Mouse (Mus musculus): Measurements from ENCODE around the gene a. TPM values are rescaled to one million over a fixed set of nuclear protein-coding genes. Genes with fewer than 3 reads are reported as not detected.

The a gene
- polyA plus RNA-seq, 1 experiment from 2014 or later, result not detected

DNA sequence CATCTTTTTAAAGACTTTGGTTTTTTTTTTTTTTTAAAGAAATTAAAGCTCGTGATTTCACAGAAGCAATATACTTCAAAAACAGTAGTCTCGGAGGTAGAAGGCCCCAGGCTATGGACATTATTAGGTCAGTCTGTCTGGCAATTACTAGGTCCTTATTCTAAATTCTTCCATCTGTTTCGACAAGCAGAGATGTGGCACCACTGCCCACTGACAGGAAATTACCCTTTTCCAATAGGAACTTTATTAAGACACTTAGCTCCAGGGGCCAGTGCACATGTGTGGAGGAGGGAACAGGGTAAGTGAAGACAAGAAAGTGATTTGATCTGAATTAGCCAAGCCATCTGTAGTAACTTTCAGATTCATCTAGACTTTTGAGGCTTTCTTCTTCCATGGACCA is 263.5 kb downstream of the a start:
- Histone ChIP-seq H3K27me3 (ENCODE audit: control insufficient read depth, insufficient read depth, low read depth, low read length) (no peaks in the 10 kb centered on the region), H3K27ac (ENCODE audit: low read length) (no peak overlapping the region), H3K9me3 (ENCODE audit: control insufficient read depth, low read length) (no peaks in the 10 kb centered on the region), H3K9ac (ENCODE audit: low read length) (no peak overlapping the region), H3K4me2 (ENCODE audit: low read depth, low read length) (no peak overlapping the region), H3K4me1 (replicated peaks; ENCODE audit: control insufficient read depth, insufficient read depth, low read length) (peaks cover 8% of the 10 kb centered on the region), H3K36me3 (ENCODE audit: control insufficient read depth, insufficient read depth, low read length) (no peaks in the 10 kb centered on the region), H3K4me3 (ENCODE audit: low read length) (no peak overlapping the region)
- no peak for ATAC-seq (ENCODE audit: low read depth)
- 74% methylated on average over 3 of the region's 3 CpGs for WGBS

DNA sequence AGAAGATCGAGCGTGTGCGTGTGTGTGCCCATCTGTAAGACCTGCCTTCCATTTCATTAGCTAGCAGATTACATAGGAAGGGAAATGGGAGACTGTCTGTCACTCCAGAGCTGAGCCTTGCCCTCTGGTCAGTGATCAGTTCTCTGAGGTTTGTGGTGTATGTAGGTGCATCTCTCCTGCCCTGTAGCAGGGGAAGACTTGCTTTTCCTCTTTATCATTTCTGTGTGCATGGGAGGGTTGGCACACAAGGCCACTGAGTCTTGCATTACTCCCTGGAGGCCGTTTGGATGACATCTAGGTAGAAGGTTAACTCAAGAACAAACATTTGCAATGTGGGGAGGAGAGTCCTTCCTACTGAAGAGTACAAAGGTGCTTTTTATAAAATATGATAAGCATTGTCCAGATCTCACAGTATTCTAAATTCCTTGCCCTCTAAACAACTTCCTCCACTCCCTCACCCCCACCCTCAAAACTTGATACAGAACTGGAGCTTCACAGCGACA is 264.9 kb downstream of the a start:
- 62% methylated on average over 5 of the region's 5 CpGs for WGBS
- Histone ChIP-seq H3K9ac (ENCODE audit: low read length) (no peak overlapping the region), H3K27ac (ENCODE audit: low read length) (no peak overlapping the region), H3K36me3 (ENCODE audit: control insufficient read depth, insufficient read depth, low read length) (peaks cover under 1% of the 10 kb centered on the region; the same call in 1 of the 2 replicates), H3K9me3 (ENCODE audit: control insufficient read depth, low read length) (no peaks in the 10 kb centered on the region), H3K4me1 (replicated peaks; ENCODE audit: control insufficient read depth, insufficient read depth, low read length) (peaks cover 3% of the 10 kb centered on the region; the same call in 1 of the 2 replicates), H3K4me2 (ENCODE audit: low read depth, low read length) (no peak overlapping the region), H3K4me3 (ENCODE audit: low read length) (no peak overlapping the region), H3K27me3 (ENCODE audit: control insufficient read depth, insufficient read depth, low read depth, low read length) (no peaks in the 10 kb centered on the region)
- no peak for ATAC-seq (ENCODE audit: low read depth)

DNA sequence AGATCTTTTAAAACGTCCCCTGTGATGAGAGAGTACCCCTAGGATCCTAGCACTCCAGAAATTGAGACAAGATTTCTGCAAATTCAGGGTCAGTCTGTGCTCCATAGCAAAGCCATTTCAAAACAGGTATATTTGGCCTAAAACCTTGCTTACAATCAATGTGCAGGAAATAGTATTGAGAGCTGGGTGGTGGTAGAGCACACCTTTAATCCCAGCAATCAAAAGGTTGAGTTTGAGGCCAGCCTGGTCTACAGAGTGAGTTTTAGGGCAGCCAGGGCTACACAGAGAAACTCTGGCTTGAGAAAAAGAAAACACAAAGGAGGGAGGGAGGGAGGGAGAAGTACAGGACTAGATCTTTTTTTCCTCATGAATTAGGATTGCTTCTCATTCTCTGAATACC is 266.2 kb downstream of the a start:
- H3K36me3 ChIP-seq (ENCODE audit: control insufficient read depth, insufficient read depth, low read length), result peaks cover 7% of the 10 kb centered on the region
- H3K4me2 ChIP-seq (ENCODE audit: low read depth, low read length), result no peak overlapping the region
- ATAC-seq (ENCODE audit: low read depth), result no peak
- no peaks in the 10 kb centered on the region for H3K9me3 ChIP-seq (ENCODE audit: control insufficient read depth, low read length)
- H3K27ac ChIP-seq (ENCODE audit: low read length), result no peak overlapping the region
- no peak overlapping the region for H3K9ac ChIP-seq (ENCODE audit: low read length)
- WGBS, result 58% methylated on average over 1 of the region's 1 CpGs
- no peaks in the 10 kb centered on the region for H3K4me1 ChIP-seq (replicated peaks; ENCODE audit: control insufficient read depth, insufficient read depth, low read length)
- H3K27me3 ChIP-seq (ENCODE audit: control insufficient read depth, insufficient read depth, low read depth, low read length), result no peaks in the 10 kb centered on the region
- H3K4me3 ChIP-seq (ENCODE audit: low read length), result no peak overlapping the region

DNA sequence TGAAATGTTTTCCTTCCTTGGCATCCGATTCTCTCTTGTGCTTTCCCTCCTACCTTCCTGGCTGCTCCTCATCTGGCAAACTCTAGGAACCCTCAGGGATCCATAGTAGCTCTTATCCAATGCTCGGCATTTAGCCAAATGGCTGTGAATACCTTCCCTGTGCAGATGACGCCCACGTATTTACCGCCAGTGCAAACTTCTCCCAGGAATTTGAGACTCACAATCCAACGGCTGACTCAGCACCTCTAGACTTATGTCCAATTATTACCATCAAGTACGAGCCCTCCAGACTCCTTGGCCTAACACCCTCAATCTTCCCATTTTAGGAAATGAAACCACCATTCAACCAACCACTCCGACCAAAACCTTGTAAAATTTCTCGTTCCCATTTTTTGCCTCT is 279.8 kb downstream of the a start:
- H3K36me3 ChIP-seq (ENCODE audit: control insufficient read depth, insufficient read depth, low read length), result no peaks in the 10 kb centered on the region
- H3K4me3 ChIP-seq (ENCODE audit: low read length), result no peak overlapping the region
- peaks cover 19% of the 10 kb centered on the region for H3K4me1 ChIP-seq (replicated peaks; ENCODE audit: control insufficient read depth, insufficient read depth, low read length)
- no peaks in the 10 kb centered on the region for H3K9me3 ChIP-seq (ENCODE audit: control insufficient read depth, low read length)
- no peak for ATAC-seq (ENCODE audit: low read depth)
- no peak overlapping the region for H3K27ac ChIP-seq (ENCODE audit: low read length)
- no peak overlapping the region for H3K4me2 ChIP-seq (ENCODE audit: low read depth, low read length)
- H3K27me3 ChIP-seq (ENCODE audit: control insufficient read depth, insufficient read depth, low read depth, low read length), result no peaks in the 10 kb centered on the region
- no peak overlapping the region for H3K9ac ChIP-seq (ENCODE audit: low read length)
- WGBS, result 81% methylated on average over 9 of the region's 9 CpGs

DNA sequence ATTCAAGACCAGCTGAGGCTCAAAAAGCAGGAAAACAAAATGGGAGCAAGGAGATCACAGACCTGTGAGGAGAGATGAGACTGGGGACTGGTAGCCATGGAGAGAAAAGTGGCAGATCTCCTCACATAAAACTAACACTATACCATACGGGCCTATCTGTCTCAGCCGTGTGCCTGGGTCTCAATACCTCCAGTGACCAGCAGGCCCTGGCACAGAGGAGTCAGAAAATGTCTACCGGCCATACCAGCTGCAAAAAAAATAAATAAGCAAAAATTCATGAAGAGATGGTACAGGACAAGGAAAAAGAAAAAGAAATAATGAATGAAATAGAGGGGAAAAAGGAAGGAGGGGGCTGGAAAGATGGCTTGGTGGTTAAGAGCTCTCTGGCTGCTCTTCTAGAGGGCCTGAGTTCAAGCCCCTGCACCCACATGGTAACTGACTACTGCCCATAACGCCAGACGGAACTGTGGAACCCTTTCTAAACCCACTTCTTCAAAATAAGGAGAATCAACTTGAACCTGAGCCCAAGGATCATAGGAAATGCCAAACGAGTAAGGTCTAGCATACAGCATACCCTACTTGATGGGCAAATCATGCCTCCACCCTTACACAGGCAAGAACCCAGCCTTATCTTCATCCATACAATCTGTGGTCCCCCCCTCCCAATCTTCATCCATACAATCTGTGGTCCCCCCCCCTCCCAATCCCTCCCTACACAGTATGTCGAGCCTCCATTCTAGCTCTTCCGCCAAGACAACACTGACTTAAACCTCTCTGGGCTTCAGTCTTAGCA is 281.3 kb downstream of the a start:
- Histone ChIP-seq H3K4me3 (ENCODE audit: low read length) (no peak overlapping the region), H3K9ac (ENCODE audit: low read length) (no peak overlapping the region), H3K4me1 (replicated peaks; ENCODE audit: control insufficient read depth, insufficient read depth, low read length) (peaks cover 19% of the 10 kb centered on the region), H3K4me2 (ENCODE audit: low read depth, low read length) (no peak overlapping the region), H3K9me3 (ENCODE audit: control insufficient read depth, low read length) (no peaks in the 10 kb centered on the region), H3K27me3 (ENCODE audit: control insufficient read depth, insufficient read depth, low read depth, low read length) (no peaks in the 10 kb centered on the region), H3K27ac (ENCODE audit: low read length) (no peak overlapping the region), H3K36me3 (ENCODE audit: control insufficient read depth, insufficient read depth, low read length) (no peaks in the 10 kb centered on the region)
- no peak for ATAC-seq (ENCODE audit: low read depth)
- 84% methylated on average over 8 of the region's 8 CpGs for WGBS

DNA sequence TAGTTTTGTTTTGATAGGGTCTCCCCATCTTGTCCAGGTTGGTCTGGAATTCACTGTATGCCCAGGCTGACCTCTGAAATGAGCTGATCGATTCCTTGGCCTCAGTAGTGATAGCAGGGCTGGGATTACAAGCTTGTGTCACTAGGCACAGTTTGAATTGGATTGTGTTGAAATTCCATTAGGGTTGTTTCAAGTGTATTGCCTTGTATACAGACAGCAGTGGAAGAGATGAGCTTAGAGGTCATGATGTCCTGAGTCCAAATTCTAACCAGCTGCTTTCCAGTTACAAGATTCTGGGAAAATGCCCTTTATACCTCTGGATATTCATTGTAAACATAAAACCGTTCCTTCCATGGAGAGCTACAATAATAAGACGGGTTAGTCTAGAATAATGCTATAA is 282.1 kb downstream of the a start:
- no peak for ATAC-seq (ENCODE audit: low read depth)
- no peaks in the 10 kb centered on the region for H3K36me3 ChIP-seq (ENCODE audit: control insufficient read depth, insufficient read depth, low read length)
- H3K4me3 ChIP-seq (ENCODE audit: low read length), result peak overlapping the region; percentile 78
- H3K9ac ChIP-seq (ENCODE audit: low read length), result peak overlapping the region; percentile 85
- H3K4me1 ChIP-seq (replicated peaks; ENCODE audit: control insufficient read depth, insufficient read depth, low read length), result peaks cover 19% of the 10 kb centered on the region
- H3K27ac ChIP-seq (ENCODE audit: low read length), result no peak overlapping the region
- WGBS, result 6% methylated on average over 3 of the region's 3 CpGs
- H3K4me2 ChIP-seq (ENCODE audit: low read depth, low read length), result peak overlapping the region; percentile 72
- H3K27me3 ChIP-seq (ENCODE audit: control insufficient read depth, insufficient read depth, low read depth, low read length), result no peaks in the 10 kb centered on the region
- no peaks in the 10 kb centered on the region for H3K9me3 ChIP-seq (ENCODE audit: control insufficient read depth, low read length)

DNA sequence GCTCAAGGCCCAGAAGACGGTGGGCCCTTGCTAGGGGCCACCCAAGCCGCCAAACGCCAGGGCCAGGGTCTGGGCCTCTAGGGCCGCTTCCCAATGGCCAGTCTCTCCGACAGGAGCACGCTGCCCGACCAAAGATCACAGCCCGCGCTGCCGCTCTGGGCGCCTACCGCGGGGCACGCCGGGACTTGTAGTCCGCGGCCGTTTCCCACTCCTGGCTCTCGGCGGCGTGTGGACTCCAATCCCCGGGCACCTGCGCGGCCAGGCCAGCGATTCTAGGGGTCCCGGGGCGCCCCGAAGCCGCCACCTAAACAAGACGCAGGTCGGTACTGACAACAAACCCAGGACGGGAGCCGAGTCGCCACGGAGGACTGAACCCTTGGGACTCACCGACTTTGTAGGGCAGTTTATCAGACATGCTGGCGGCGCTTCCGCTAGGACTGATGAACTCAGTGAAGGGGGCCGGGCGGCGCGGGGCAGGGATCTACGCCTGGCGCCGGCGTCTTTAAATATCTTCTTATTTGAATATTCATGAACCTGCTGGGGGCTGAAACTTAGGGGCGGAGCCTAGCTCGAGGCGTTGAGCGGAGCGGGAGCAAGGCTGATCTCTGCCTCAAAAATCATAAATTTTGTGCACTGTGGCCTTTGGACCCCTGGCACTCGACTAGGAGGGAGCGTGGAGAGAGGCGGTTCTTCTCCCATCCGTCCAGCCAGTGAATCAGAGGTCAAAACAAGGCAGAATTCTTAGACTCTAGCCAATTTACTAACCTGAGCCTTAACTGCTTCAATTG is 283.0 kb downstream of the a start, which contains the start of gene Ahcy:
Gene Ahcy, minus strand, starts transcription at position 520 of the 788 bp plus-strand sequence.
- Histone ChIP-seq H3K27ac (ENCODE audit: low read length) (peak within 1 kb of the TSS; percentile 66), H3K9me3 (ENCODE audit: control insufficient read depth, low read length) (no peaks in the 10 kb centered on the region), H3K27me3 (ENCODE audit: control insufficient read depth, insufficient read depth, low read depth, low read length) (no peaks in the 10 kb centered on the region), H3K4me1 (replicated peaks; ENCODE audit: control insufficient read depth, insufficient read depth, low read length) (peaks cover 19% of the 10 kb centered on the region), H3K4me2 (ENCODE audit: low read depth, low read length) (peak within 1 kb of the TSS; percentile 72), H3K4me3 (ENCODE audit: low read length) (peak within 1 kb of the TSS; percentile 78), H3K9ac (ENCODE audit: low read length) (peak within 1 kb of the TSS; percentile 85), H3K36me3 (ENCODE audit: control insufficient read depth, insufficient read depth, low read length) (no peaks in the 10 kb centered on the region)
- ATAC-seq (ENCODE audit: low read depth), result peak; percentile 97
- under 1% methylated on average over 56 of the region's 56 CpGs for WGBS

DNA sequence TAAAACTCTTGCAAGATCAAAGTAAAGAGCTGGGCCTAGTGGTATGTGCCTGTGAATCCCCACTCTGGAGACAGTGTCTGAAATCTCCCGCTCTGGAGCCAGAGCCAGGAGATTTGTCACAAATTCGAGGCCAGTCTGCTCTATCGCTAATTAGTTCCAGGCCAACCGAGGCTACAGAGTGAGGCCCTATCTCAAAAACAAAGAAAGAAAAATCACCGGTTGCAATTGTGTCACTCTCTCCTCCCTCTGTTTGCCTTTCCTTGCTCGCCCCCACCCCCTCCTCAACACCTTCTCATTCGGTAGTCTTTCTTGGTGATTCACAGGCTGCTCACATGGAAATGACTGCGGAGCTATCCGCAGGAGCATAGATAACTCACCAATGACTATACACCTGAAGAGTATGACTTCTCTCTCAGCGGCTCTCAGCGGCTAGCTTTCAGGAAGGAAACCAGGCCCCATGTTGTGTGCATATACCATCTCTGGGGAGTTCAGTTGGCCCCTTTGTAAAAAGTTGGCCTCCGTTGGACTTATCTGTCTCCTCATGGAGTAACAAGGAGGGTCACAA is 283.6 kb downstream of the a start:
- H3K9me3 ChIP-seq (ENCODE audit: control insufficient read depth, low read length), result no peaks in the 10 kb centered on the region
- 17% methylated on average over 12 of the region's 12 CpGs for WGBS
- no peaks in the 10 kb centered on the region for H3K36me3 ChIP-seq (ENCODE audit: control insufficient read depth, insufficient read depth, low read length)
- H3K27ac ChIP-seq (ENCODE audit: low read length), result peak overlapping the region; percentile 48
- no peaks in the 10 kb centered on the region for H3K27me3 ChIP-seq (ENCODE audit: control insufficient read depth, insufficient read depth, low read depth, low read length)
- peak overlapping the region; percentile 72 for H3K4me2 ChIP-seq (ENCODE audit: low read depth, low read length)
- ATAC-seq (ENCODE audit: low read depth), result no peak; the same call in 1 of the 2 replicates
- H3K4me1 ChIP-seq (replicated peaks; ENCODE audit: control insufficient read depth, insufficient read depth, low read length), result peaks cover 19% of the 10 kb centered on the region
- peak overlapping the region; percentile 78 for H3K4me3 ChIP-seq (ENCODE audit: low read length)
- peak overlapping the region; percentile 85 for H3K9ac ChIP-seq (ENCODE audit: low read length)

DNA sequence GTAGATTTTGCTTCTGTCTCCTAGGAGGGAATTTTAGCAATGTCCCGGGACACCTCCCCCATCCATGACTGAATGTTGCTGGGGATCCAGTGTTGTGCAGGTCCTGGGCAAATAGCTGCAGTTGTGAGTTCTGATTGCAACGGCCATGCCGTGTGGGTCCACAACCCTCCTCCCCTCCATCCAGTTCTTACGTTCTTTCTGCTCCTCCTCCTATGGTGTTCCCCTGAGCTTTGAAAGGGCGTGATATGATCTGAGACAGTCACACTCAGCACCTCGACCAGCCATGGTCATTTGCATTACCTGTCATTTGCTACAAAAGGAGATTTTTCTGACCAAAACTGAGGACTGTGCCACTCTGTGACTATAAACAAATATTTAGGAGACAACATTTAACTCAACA is 284.4 kb downstream of the a start:
- Histone ChIP-seq H3K9ac (ENCODE audit: low read length) (no peak overlapping the region), H3K36me3 (ENCODE audit: control insufficient read depth, insufficient read depth, low read length) (no peaks in the 10 kb centered on the region), H3K9me3 (ENCODE audit: control insufficient read depth, low read length) (no peaks in the 10 kb centered on the region), H3K4me2 (ENCODE audit: low read depth, low read length) (no peak overlapping the region), H3K4me1 (replicated peaks; ENCODE audit: control insufficient read depth, insufficient read depth, low read length) (peaks cover 19% of the 10 kb centered on the region), H3K4me3 (ENCODE audit: low read length) (no peak overlapping the region), H3K27me3 (ENCODE audit: control insufficient read depth, insufficient read depth, low read depth, low read length) (no peaks in the 10 kb centered on the region), H3K27ac (ENCODE audit: low read length) (no peak overlapping the region)
- no peak for ATAC-seq (ENCODE audit: low read depth)
- 75% methylated on average over 6 of the region's 6 CpGs for WGBS
